Mouse (Mus musculus) stomach, embryonic 16.5 days (tissue): ENCODE results near the gene Ube2g2. TPM values are rescaled to one million over a fixed set of nuclear protein-coding genes. Genes with fewer than 3 reads are reported as not detected.

Experiments
- microRNA counts: library from miRNA; unstranded; fragments of <30 nt; microRNA quantifications from one replicate; lab custom pipeline; 2016
- microRNA-seq: library from miRNA; unstranded; fragments of <30 nt; microRNA quantifications from one replicate; pipeline ENCODE4, GENCODE M21; 2016
- polyA plus RNA-seq: library from polyadenylated mRNA; unstranded; fragments of >200 nt; fragmentation: Nextera tagmentation; extraction: Ambion mirVana; gene quantifications from 2 replicates; pipeline ENCODE4 v1.2.1, GENCODE M21; 2015

Ube2g2 gene
- polyA plus RNA-seq, 1 experiment from 2014 or later: 78.0 TPM

MicroRNA genes within 50 kb of the gene (microRNA counts, 519-probe panel; counts per million panel counts)
- microRNA mmu-miR-1930 (lab: Ali Mortazavi, UCI): not detected

Small RNAs within 50 kb of the gene (microRNA-seq; reads per million reads assigned to microRNA genes)
- gene Mir1930: 5.0 reads per million, percentile 24 among the genes with 10 or more reads in this experiment

Other genes starting within 250 kb of the Ube2g2 start
- gene Adarb1, start 204.0 kb upstream of the Ube2g2 start, polyA plus RNA-seq: 6.3 and 8.4 TPM in 2 replicates
- 29.7 and 31.0 TPM in 2 replicates for gene Fam207a, start 106.5 kb upstream of the Ube2g2 start, polyA plus RNA-seq
- gene Itgb2, start 92.0 kb upstream of the Ube2g2 start, polyA plus RNA-seq: 6.7 and 8.3 TPM in 2 replicates
- gene Pttg1ip, start 40.6 kb upstream of the Ube2g2 start, polyA plus RNA-seq: 210 and 244 TPM in 2 replicates
- 324 and 327 TPM in 2 replicates for gene Sumo3, start 16.2 kb upstream of the Ube2g2 start, polyA plus RNA-seq
- gene Gm49325, start 16.1 kb upstream of the Ube2g2 start, polyA plus RNA-seq: 4.4 and 10.1 TPM in 2 replicates
- gene Tspear, start 64.3 kb downstream of the Ube2g2 start, polyA plus RNA-seq: 0.96 and 1.5 TPM in 2 replicates
- not detected in 2 replicates for gene Gm19402, start 68.5 kb downstream of the Ube2g2 start, polyA plus RNA-seq
- not detected in 2 replicates for gene Gm9508, start 75.0 kb downstream of the Ube2g2 start, polyA plus RNA-seq
- not detected in 2 replicates for gene Gm10272, start 84.4 kb downstream of the Ube2g2 start, polyA plus RNA-seq
- 0.27 TPM in 1 of 2 replicates, not detected in the other for gene Gm10024, start 89.2 kb downstream of the Ube2g2 start, polyA plus RNA-seq
- gene Gm10142, start 93.5 kb downstream of the Ube2g2 start, polyA plus RNA-seq: not detected in 2 replicates
- not detected in 2 replicates for gene Krtap12-1, start 98.3 kb downstream of the Ube2g2 start, polyA plus RNA-seq
- gene Gm10100, start 104.2 kb downstream of the Ube2g2 start, polyA plus RNA-seq: not detected in 2 replicates
- gene Gm18596, start 120.4 kb downstream of the Ube2g2 start, polyA plus RNA-seq: not detected in 2 replicates
- gene Gm9736, start 129.1 kb downstream of the Ube2g2 start, polyA plus RNA-seq: not detected in 2 replicates
- gene Gm3233, start 137.4 kb downstream of the Ube2g2 start, polyA plus RNA-seq: not detected in 2 replicates
- gene Gm3238, start 149.1 kb downstream of the Ube2g2 start, polyA plus RNA-seq: not detected in 2 replicates
- not detected in 2 replicates for gene Gm7138, start 154.7 kb downstream of the Ube2g2 start, polyA plus RNA-seq
- not detected in 2 replicates for gene Gm3250, start 160.3 kb downstream of the Ube2g2 start, polyA plus RNA-seq
- not detected in 2 replicates for gene Gm7137, start 165.9 kb downstream of the Ube2g2 start, polyA plus RNA-seq
- gene Gm9639, start 172.8 kb downstream of the Ube2g2 start, polyA plus RNA-seq: not detected in 2 replicates
- not detected in 2 replicates for gene Gm19668, start 176.9 kb downstream of the Ube2g2 start, polyA plus RNA-seq
- not detected in 2 replicates for gene Gm9507, start 189.6 kb downstream of the Ube2g2 start, polyA plus RNA-seq
- not detected in 2 replicates for gene Gm2696, start 192.4 kb downstream of the Ube2g2 start, polyA plus RNA-seq
- gene Krtap10-4, start 204.8 kb downstream of the Ube2g2 start, polyA plus RNA-seq: not detected in 2 replicates
- gene Krtap10-10, start 213.7 kb downstream of the Ube2g2 start, polyA plus RNA-seq: not detected in 2 replicates
- not detected in 2 replicates for gene Gm36176, start 224.5 kb downstream of the Ube2g2 start, polyA plus RNA-seq
- gene Gm10318, start 230.6 kb downstream of the Ube2g2 start, polyA plus RNA-seq: not detected in 2 replicates
- not detected in 2 replicates for gene Gm3285, start 239.7 kb downstream of the Ube2g2 start, polyA plus RNA-seq